Mouse (Mus musculus) neural tube, postnatal 0 days (tissue): ENCODE measurements around the gene Lzts2. TPM values are rescaled to one million over a fixed set of nuclear protein-coding genes. Genes with fewer than 3 reads are reported as not detected.

ENCODE experiments used
- polyA plus RNA-seq: library from polyadenylated mRNA; unstranded; fragments of >200 nt; fragmentation: Nextera tagmentation; extraction: Ambion mirVana; gene quantifications from 2 replicates; pipeline ENCODE4 v1.2.1, GENCODE M21; 2015

Lzts2 gene
- 18.4 and 20.2 TPM in 2 replicates for polyA plus RNA-seq

GRCm38 (mm10) chr19:45014335-45014971 is at the start of gene Lzts2:
Lzts2 (plus strand) TSS chr19:45014414.

DNA sequence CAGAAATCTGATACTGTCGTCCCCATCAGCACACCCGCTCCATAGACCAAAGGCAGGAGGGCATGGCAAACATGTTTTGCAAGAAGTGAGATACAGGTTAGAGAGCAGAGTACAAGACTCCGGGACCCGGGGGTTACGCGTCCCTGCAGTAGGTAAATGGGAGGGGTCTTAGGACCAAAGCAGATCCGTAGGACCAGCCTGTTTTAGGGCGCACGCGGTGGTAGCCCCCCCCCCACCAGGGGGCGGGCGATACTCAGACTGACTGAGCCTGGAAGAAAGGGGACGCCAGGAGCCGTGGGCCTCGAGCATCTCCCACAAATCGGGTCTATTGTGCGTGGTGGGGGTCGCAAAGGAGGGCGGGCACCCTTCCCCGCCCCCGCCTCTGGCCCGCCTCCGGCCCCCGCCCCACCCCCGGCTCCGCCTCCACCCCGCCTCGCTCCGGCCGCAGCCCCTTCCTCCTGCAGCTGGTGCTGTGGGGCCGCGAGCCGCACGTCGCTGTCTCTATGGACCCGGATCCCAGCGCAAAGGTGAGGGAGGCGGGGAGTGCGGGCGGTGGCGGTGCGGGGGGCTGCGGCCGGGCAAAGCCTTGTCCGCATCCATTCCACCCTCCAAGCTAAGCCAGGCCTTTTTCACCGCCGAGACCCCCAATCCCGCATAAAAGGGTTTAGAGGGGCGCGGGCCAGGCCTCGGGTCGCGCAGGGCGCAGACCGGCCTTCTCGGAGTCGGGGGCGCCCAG is 25.2 kb upstream of the Lzts2 start, which contains the start of gene Sema4g:
Gene Sema4g, plus strand, starts transcription at position 271 of the 736 bp plus-strand sequence.

DNA sequence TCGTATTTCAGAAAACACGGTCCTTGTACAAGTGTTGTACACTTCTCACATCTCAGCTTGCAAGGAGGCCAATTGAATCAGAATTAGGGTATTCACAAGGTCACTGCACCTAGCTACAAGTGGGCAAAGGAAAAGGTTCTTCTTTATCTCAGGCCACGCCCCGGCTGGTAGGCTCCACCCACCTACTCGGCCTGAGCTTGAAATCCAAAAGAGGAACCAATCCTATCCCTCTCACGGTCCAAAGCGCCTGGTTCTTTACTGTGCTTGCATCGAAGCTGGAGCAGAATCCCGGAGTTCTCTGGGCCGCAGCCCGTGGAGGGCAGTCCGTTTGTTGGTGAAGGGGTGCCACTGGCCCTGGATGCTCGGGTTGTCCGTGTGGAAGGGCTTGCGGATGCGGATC is 8.8 kb upstream of the Lzts2 start, which contains the start of gene Twnk:
Gene Twnk, plus strand, starts transcription at position 220 of the 400 bp plus-strand sequence.

DNA sequence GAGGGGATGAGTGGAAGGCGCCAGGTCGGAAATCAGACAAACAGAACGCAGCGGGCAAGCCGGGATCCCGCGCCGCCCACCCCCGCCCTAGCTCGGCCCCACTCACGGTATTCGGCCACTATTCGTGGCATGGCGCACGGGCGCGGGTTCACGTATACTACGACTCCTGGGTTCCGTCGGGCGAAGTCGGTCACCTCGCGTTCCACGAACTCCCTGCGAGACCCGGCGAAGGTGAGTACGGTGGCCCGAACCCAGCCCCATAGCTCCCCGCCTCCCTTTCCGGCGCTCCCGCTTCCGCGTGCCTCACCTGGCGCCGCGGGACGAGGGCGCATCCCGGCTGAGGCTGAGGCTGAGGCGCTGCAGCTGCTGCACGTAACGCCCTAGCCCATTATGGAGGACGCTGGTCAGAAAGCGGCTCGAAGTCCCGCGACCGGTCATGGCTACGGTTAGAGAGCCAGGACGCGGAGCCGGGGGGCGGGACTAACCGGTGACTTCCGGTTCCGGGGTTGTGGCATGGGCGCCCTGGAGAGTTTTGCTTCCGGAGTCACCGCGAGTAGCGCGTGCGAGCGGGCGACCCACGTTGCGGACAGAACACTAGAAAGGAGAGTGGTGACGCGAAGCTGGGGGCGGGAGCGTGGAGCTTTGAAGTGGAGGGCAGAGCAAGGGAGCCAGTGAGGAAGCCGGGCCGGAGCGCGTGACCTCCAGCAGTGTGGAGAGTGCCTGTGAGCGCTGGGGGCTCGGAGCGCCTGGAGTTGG is 8.1 kb upstream of the Lzts2 start, which contains the start of gene Mrpl43:
Gene Mrpl43, minus strand, starts transcription at position 486 of the 756 bp plus-strand sequence.

DNA sequence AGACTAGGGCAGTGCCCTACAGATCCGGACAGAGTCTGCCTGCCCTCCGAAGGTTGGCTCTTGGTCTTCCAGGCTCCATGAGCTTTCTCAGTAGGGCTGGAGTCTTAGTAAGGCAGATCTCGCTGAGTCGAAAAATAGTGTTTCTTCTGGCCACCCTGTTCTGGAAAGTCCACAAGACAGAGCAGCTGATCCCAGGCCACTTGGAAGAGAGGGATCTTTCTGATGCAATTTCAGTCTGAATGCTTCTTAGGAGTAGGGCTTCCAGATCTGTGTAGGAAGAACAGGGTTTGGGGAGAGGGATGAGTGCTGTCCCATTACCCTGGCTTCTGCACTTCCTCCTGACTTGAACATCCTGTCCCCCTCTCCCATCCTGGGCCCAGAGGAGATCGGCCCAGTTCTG is 31.4 kb downstream of the Lzts2 start, which contains the start of gene Pdzd7:
Gene Pdzd7, minus strand, starts transcription at position 67 of the 400 bp plus-strand sequence.

DNA sequence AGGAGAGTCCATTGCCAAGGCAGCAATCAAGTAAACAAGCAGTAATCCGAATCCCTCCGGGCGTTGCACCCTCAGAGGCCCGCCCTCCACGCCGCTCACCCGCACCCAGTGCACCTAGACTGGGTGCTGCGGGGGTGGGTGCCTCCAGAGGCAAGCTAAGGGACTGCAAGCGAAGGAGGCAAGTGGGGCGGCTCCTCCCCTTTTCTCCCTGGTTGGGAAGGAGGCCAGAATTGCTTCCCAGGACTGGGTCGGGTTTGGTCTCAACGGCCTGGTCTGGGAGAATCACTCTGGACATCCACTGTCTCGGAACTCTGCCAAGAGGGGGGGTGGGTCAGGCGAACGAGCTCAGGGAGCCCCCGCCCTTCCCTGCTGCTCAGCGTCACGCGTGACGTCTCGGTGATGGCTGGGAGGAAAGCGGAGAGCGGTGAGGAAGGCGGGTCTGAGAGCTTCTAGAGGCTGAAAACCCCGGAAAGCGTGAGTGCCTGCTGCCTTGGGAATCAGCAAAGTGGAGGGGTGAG is 33.3 kb downstream of the Lzts2 start, which contains the start of gene Sfxn3:
Gene Sfxn3, plus strand, starts transcription at position 87 of the 518 bp plus-strand sequence.

DNA sequence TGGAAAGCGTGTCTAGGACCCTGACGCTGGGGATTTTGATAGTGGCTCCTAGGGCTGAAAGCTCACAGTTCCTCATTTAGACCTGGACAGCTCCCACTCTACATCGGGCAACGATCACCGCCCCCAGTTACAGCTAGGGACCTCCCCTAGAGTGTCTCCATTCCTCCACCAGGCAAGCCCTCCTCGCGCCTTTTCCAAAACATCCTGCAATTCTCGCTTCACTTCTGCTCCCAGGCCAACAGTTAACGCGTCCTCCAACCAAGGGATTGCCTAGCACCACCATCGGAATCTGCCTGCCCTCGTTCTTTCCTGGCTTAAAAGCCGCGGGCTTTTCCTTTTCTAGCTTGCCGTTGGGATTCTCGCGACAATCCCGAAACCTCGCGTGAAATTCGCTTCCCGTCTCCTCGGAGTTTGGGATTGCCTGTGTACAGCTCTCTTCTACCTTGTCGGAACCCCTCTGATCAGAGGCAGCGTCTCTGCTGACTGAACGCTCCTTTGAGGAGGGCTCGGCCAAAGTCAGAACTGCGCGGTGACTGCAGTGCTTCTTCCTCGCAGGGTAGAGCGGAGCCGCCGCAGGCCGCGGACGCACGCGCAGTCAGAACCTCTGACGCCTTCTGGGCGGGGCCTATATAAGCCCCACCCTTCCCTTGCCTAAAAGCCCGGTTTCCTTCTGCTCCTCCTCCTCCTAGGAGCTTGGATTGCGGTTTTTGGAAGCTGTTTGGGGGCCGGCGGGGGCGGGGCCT is 60.5 kb downstream of the Lzts2 start, which contains the start of gene Kazald1:
Gene Kazald1, plus strand, starts transcription at position 662 of the 743 bp plus-strand sequence.

Other genes starting within 250 kb of the Lzts2 start
- gene Slf2, start 83.3 kb upstream of the Lzts2 start, polyA plus RNA-seq, result 15.9 and 21.3 TPM in 2 replicates
- 13.5 and 19.3 TPM in 2 replicates for gene Sema4g, start 25.3 kb upstream of the Lzts2 start, polyA plus RNA-seq
- 8.8 TPM in 2 replicates for gene Twnk, start 8.8 kb upstream of the Lzts2 start, polyA plus RNA-seq
- gene Mrpl43, start 8.0 kb upstream of the Lzts2 start, polyA plus RNA-seq, result 101 and 122 TPM in 2 replicates
- 2.1 and 2.3 TPM in 2 replicates for gene Pdzd7, start 31.3 kb downstream of the Lzts2 start, polyA plus RNA-seq
- 58.6 and 64.6 TPM in 2 replicates for gene Sfxn3, start 33.1 kb downstream of the Lzts2 start, polyA plus RNA-seq
- gene Kazald1, start 60.8 kb downstream of the Lzts2 start, polyA plus RNA-seq, result 2.4 and 2.5 TPM in 2 replicates
- not detected in 2 replicates for gene Tlx1, start 136.3 kb downstream of the Lzts2 start, polyA plus RNA-seq
- 20.0 and 23.9 TPM in 2 replicates for gene Lbx1, start 221.4 kb downstream of the Lzts2 start, polyA plus RNA-seq